Mouse (Mus musculus) heart, embryonic 10.5 days (tissue): Measurements from ENCODE around the gene Tnnc1. TPM values are rescaled to one million over a fixed set of nuclear protein-coding genes. Genes with fewer than 3 reads are reported as not detected.

Experiments
- DNase-seq: peaks from one replicate; pipeline ENCODE4 v3.0.0-alpha.2; 2017; ENCODE audit warnings: low spot score
- H3K27ac ChIP-seq: fragments of 300-500 bp; sonication (generic); 2 replicates; pipeline ENCODE4 v1.5.1; 2016; ENCODE audit warnings: mild to moderate bottlenecking
- H3K27me3 ChIP-seq: fragments of 300-500 bp; sonication (generic); 2 replicates; pipeline ENCODE4 v1.6.1; 2016; ENCODE audit warnings: mild to moderate bottlenecking; ENCODE audit not compliant: poor library complexity, insufficient read depth, severe bottlenecking
- H3K36me3 ChIP-seq: fragments of 300-500 bp; sonication (generic); 2 replicates; pipeline ENCODE4 v1.6.1; 2016; ENCODE audit warnings: mild to moderate bottlenecking, moderate library complexity
- H3K4me1 ChIP-seq: fragments of 300-500 bp; sonication (generic); 2 replicates; pipeline ENCODE4 v1.6.1; 2016; ENCODE audit warnings: mild to moderate bottlenecking
- H3K4me3 ChIP-seq: fragments of 300-500 bp; sonication (generic); 2 replicates; pipeline ENCODE4 v1.5.1; 2016; ENCODE audit warnings: mild to moderate bottlenecking, moderate library complexity
- H3K9me3 ChIP-seq: fragments of 300-500 bp; sonication (generic); 2 replicates; pipeline ENCODE4 v1.6.1; 2016; ENCODE audit warnings: mild to moderate bottlenecking, moderate library complexity
- WGBS: fragments of 180-500 bp; shearing (Covaris S2); methylation state at CpG from one replicate; pipeline ENCODE4 v1.1.7; 2016; 5-methylcytosine and 5-hydroxymethylcytosine counted together
- polyA plus RNA-seq: library from polyadenylated mRNA; unstranded; fragments of >200 nt; fragmentation: Nextera tagmentation; extraction: Ambion mirVana; gene quantifications from 2 replicates; pipeline ENCODE4 v1.2.1, GENCODE M21; 2016

Tnnc1 gene
- polyA plus RNA-seq, 1 experiment from 2014 or later, result 1,899 TPM

DNA sequence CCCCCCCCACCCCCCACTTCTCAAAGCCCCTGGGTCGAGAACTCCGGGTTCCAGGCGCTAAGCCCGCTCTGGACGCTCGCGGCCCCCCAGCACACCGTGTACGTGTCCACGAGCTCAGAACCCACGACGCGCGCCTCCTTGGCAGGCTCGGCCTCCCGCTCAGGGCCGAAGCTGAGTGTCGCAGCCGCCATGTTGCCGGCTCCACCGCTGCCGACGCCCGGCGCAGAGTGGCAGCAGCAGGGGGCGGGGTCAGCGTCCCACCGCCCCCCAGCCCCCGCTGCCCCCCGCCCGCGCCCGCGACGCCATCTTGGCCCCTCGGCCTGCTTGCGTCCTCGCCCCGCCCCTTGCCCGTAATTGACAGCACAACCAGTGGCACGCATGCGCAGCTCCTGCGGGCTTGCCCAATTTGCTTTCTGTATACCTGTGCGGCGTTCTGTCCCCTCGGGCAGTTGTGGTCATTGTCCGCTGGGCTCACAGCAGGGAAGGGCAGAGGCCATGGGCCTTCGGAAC, 1.6 kb upstream of the Tnnc1 start:
- under 1% methylated on average over 48 of the region's 48 CpGs for WGBS
- Histone ChIP-seq H3K4me3 (peak overlapping the region; percentile 73), H3K27ac (peak overlapping the region; percentile 99), H3K27me3 (no peaks in the 10 kb centered on the region), H3K9me3 (no peaks in the 10 kb centered on the region), H3K4me1 (peaks cover 53% of the 10 kb centered on the region), H3K36me3 (peaks cover 54% of the 10 kb centered on the region)
- DNase-seq, result peak; percentile 98

DNA sequence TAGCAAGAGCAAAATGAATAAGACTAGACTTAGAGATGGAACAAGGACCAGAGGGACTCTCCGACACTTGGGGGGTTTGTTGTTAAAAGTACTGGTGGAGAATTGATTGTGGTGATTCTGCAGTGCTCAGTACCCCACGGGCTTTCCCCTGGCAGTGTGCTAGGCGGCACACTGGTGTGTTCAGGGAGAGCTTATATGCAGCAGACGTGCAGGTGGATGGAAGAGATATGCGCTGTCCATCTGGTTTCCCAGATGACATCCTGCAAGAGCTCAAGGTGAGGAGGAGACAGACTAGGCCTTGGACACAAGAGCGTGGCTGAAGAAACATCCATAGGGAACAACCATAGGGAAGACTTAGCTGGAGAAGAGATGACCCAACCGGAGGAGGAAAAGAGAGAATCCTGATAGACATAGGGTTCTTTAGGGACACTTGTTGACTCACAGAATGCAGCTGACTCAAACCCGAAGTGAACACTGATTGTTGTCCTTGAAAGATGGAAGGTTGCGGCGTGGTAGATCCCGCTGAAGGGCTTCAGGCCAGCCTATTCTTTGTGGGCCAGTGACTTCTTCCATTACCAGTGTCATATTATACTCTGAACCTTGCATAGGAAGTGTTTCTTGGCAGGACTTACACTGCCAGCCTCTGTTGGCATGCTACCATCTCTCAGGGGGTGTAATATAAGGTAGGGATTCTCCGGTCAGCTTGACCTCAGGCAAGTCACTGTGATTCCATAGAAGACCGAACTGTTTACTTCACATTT, 862 bp upstream of the Tnnc1 start:
- H3K9me3 ChIP-seq, result no peaks in the 10 kb centered on the region
- peaks cover 60% of the 10 kb centered on the region for H3K4me1 ChIP-seq
- H3K27ac ChIP-seq, result peak overlapping the region; percentile 99
- 76% methylated on average over 13 of the region's 13 CpGs for WGBS
- DNase-seq, result no peak
- H3K36me3 ChIP-seq, result peaks cover 54% of the 10 kb centered on the region
- peak overlapping the region; percentile 73 for H3K4me3 ChIP-seq
- H3K27me3 ChIP-seq, result no peaks in the 10 kb centered on the region

DNA sequence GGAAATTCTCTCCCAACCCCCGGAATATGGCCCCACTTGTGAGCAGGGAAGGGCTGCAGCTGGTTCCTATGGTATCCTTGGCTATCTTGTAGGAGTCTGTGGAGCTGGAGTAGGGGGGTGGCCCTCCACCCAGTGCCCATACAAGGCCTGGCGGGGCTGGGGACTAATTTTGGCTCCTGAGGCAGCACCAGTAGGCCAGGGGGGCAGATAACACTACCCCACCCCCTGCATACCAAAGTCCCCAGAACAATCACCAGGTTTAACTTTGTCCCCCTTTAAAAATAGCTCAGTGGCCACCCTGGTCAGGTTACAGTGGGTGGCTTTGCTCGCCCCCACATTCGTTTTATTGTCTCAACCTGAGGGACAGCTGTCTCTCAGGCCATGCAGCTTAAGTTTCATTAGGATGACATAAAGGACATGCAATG, 1.0 kb downstream of the Tnnc1 start:
- Histone ChIP-seq H3K4me3 (peak overlapping the region; percentile 66), H3K27me3 (no peaks in the 10 kb centered on the region), H3K4me1 (peaks cover 78% of the 10 kb centered on the region), H3K36me3 (peaks cover 41% of the 10 kb centered on the region), H3K9me3 (no peaks in the 10 kb centered on the region), H3K27ac (peak overlapping the region; percentile 99)
- peak; percentile 93 for DNase-seq
- WGBS, result 48% methylated on average over 4 of the region's 4 CpGs

DNA sequence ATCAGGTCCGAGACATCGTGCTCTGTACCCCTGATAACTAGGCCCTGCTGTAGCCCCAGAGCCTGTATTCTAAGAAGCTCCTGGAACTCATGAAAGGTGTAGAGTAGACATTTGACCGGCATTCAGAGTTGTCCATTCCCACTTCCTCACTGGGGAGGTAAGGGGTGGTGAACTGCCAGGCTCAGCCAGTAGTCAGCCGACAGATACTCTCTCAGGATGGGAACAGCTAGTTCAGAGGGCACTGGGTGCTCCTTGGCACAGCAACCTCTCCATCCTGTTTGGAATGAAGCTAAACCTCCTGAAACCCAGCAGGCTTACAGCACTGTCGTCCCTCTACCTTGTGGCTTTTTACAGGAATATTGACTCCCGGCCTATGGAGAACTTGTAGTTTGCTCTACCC, 3.7 kb downstream of the Tnnc1 start:
- peak overlapping the region; percentile 36 for H3K4me3 ChIP-seq
- H3K9me3 ChIP-seq, result no peaks in the 10 kb centered on the region
- WGBS, result 82% methylated on average over 6 of the region's 6 CpGs
- no peaks in the 10 kb centered on the region for H3K27me3 ChIP-seq
- peak overlapping the region; percentile 62 for H3K27ac ChIP-seq
- DNase-seq, result no peak
- H3K4me1 ChIP-seq, result peaks cover 87% of the 10 kb centered on the region
- peaks cover 32% of the 10 kb centered on the region for H3K36me3 ChIP-seq

DNA sequence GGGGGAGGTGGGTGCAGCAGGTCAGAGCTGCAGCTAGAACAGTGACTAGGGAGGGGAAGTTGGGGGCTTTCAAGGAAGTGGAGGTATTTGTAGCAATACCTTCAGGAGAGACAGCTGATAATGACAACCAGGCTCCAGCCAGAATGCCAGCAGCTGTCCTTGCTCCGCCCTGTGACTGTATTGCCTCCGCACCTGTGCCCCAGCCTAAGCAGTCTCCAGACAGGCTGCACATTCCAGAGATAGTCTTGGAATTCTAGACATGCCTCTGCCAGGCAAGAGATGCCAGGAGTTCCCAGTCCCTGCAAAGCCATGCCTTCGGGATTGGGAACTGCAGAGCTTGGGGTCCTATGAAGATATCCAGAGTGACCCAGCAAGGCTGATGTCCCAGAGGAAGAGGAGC, 4.4 kb downstream of the Tnnc1 start:
- Histone ChIP-seq H3K27ac (peak overlapping the region; percentile 62), H3K4me1 (peaks cover 85% of the 10 kb centered on the region), H3K9me3 (no peaks in the 10 kb centered on the region), H3K4me3 (no peak overlapping the region), H3K36me3 (peaks cover 32% of the 10 kb centered on the region), H3K27me3 (no peaks in the 10 kb centered on the region)
- no peak for DNase-seq
- WGBS, result 37% methylated on average over 3 of the region's 3 CpGs

DNA sequence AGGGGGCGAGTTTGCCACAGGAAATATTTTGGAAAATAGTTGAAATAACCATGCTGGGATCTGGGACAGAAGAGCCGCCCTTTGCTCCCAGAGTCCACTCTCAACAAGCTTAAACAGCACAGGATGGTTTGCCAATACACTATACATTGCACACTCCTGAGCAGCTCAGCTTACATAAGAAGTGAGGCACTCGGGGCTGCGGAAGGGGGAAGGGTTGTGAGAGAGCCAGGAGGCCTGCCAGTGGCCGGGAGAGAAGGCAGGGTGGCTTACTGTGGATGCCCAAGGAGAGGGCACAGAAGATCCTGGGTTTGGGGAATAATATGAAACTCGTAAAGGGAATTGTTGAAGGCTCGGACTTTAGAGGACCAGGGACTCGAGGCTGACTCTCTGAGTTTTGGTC, 5.8 kb downstream of the Tnnc1 start:
- no peaks in the 10 kb centered on the region for H3K27me3 ChIP-seq
- no peak for DNase-seq
- no peaks in the 10 kb centered on the region for H3K9me3 ChIP-seq
- H3K27ac ChIP-seq, result peak overlapping the region; percentile 31; the same call in 1 of the 2 replicates
- 54% methylated on average over 8 of the region's 8 CpGs for WGBS
- no peak overlapping the region for H3K4me3 ChIP-seq
- peaks cover 32% of the 10 kb centered on the region for H3K36me3 ChIP-seq
- peaks cover 90% of the 10 kb centered on the region for H3K4me1 ChIP-seq

DNA sequence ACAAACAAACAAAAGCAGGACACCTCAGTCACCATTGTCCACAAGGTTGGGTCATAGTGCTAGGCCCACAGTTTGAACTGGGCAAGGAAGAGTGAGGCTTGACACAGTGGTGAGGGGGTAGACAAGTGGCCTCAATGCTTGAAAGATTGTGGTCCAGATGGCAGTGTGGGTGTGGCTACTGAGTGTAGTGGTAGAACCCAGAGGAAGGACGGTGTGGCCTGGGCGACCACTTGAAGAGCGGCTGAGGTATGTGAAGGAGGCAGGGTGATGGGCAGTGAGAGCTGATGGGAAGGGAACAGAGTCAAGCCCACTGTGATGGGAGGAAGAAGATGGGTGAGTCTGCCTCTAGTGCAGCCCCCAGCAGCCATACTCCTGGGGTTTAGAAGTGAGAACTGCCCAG, 6.6 kb downstream of the Tnnc1 start:
- DNase-seq, result no peak
- Histone ChIP-seq H3K4me1 (peaks cover 83% of the 10 kb centered on the region), H3K36me3 (peaks cover 30% of the 10 kb centered on the region), H3K27ac (no peak overlapping the region), H3K27me3 (no peaks in the 10 kb centered on the region), H3K9me3 (no peaks in the 10 kb centered on the region), H3K4me3 (no peak overlapping the region)
- 51% methylated on average over 3 of the region's 3 CpGs for WGBS

DNA sequence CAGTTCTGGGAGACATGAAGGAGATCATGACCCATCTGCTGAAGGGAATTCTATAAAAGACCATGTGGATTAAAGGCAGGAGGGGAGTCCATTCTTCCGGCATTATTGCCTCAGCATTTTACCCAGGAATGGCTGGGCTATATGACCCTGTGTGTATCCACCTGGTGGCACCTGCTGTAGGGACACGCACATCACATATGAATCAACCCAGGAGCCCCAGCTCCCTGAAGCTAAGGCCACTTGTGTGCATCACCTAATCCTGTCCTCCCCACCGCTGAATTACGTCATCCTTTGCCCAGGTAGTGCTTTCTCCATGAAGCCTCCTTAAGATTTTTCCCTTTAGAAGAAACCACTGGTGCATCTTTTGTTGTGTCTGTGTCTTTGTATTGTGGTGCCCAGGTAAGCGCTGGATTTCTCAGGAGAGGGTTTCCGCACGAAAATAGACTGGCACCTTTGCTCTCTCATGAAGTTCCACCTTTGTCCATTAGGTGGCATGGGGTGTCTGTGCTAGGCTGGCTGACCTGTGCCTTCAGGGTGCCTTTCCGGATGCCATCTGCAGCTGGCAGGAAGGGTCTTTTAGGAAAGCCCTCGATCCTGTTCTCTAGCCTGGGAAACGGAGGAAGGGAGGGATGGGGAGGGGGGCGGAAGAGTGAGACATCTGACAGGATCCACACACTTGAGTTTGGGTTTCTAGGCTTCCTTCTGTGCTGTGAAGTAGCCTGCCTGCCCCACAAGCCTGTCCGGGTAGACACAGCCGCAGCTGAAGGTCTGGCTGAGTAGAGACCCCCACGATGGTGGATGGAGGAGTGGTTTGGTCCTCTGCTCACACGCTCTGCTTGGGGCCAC, 7.3 kb downstream of the Tnnc1 start:
- 29% methylated on average over 15 of the region's 15 CpGs for WGBS
- H3K27me3 ChIP-seq, result no peaks in the 10 kb centered on the region
- DNase-seq, result no peak
- H3K4me1 ChIP-seq, result peaks cover 76% of the 10 kb centered on the region
- H3K27ac ChIP-seq, result peak overlapping the region; percentile 74; the same call in 1 of the 2 replicates
- H3K9me3 ChIP-seq, result no peaks in the 10 kb centered on the region
- H3K4me3 ChIP-seq, result 0 out of 2 replicates have a peak overlapping the region, but pooled peaks have one; percentile 13
- peaks cover 23% of the 10 kb centered on the region for H3K36me3 ChIP-seq

DNA sequence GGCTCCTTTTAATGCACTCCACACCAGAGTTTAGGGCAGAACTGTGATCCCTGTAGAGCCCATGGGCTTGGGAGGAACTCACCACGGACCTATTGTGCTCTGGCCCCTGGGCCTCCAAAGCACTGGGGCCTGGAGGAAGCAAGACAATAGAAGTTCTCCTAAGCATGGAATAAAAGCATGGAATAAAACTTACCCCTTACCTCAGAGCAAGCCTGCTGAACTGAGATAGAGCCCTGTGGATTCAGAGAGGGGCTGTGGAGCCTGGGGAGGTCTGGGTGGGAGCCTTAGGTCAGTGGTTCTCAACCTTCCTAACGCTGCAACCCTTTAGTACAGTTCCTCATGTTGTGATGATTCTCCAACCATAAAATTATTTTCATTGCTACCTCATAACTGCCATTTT, 8.7 kb downstream of the Tnnc1 start, which contains the start of gene Nisch:
Nisch (minus strand) TSS at position 101 of the 400 bp plus-strand sequence.
- peak within 1 kb of the TSS; percentile 41 for H3K4me3 ChIP-seq
- H3K4me1 ChIP-seq, result peaks cover 71% of the 10 kb centered on the region
- H3K9me3 ChIP-seq, result no peaks in the 10 kb centered on the region
- H3K27ac ChIP-seq, result peak within 1 kb of the TSS; percentile 82
- no peak for DNase-seq
- peaks cover 10% of the 10 kb centered on the region for H3K36me3 ChIP-seq
- WGBS, result 75% methylated on average over 2 of the region's 2 CpGs
- 0 out of 2 replicates have a peak, but pooled peaks cover 10% of the 10 kb centered on the region for H3K27me3 ChIP-seq

DNA sequence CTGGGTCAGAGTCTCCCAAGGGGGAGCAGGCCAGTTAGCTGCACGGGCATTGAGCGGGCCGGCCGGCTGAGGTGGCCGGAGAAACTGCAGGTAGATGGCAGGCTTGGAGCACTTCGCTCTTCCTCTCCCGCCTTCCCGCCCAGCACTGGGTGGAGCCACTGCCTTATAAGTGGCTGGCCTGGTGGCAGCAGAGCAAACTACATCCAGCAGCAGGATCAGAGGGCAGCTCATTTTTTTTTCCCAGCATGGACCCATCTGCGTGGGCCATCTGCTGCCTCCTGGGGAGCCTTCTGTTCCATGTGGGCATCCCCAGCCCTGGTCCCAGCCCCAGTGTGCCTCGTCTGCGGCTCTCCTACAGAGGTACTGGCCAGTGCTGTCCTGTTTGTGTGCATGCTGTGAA, 9.6 kb downstream of the Tnnc1 start, which contains the start of gene Sema3g:
Sema3g (plus strand) TSS at position 195 of the 400 bp plus-strand sequence.
- H3K4me3 ChIP-seq, result peak within 1 kb of the TSS; percentile 41
- H3K4me1 ChIP-seq, result peaks cover 64% of the 10 kb centered on the region
- peaks cover 2% of the 10 kb centered on the region for H3K36me3 ChIP-seq
- H3K27me3 ChIP-seq, result 0 out of 2 replicates have a peak, but pooled peaks cover 10% of the 10 kb centered on the region
- no peaks in the 10 kb centered on the region for H3K9me3 ChIP-seq
- peak within 1 kb of the TSS; percentile 82 for H3K27ac ChIP-seq
- DNase-seq, result peak; percentile 91
- WGBS, result 9% methylated on average over 11 of the region's 11 CpGs

DNA sequence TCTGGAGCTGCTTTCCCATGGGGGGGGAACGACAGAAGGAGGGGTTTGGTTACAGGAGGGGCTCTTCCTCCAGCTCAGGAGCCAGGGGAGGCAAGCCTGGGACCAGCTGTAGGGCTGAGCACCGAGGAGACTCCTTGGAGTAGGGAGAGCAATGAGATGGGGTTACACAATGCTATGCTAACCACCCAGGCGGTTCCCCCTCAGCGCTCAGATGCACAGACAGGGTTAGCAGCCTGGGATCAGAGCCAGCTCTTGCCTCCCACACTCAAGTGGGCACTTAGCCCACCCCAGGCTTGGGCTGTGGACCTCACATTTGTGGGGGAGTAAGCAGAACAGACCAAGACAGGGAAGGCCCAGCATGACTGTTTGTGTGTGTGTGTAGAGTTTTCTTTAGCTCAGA, 18.9 kb downstream of the Tnnc1 start:
- H3K9me3 ChIP-seq, result no peaks in the 10 kb centered on the region
- DNase-seq, result no peak
- H3K4me1 ChIP-seq, result peaks cover 65% of the 10 kb centered on the region
- peak overlapping the region; percentile 44; the same call in 1 of the 2 replicates for H3K27ac ChIP-seq
- no peaks in the 10 kb centered on the region for H3K27me3 ChIP-seq
- WGBS, result 72% methylated on average over 4 of the region's 4 CpGs
- peaks cover 3% of the 10 kb centered on the region; the same call in 1 of the 2 replicates for H3K36me3 ChIP-seq
- no peak overlapping the region for H3K4me3 ChIP-seq

DNA sequence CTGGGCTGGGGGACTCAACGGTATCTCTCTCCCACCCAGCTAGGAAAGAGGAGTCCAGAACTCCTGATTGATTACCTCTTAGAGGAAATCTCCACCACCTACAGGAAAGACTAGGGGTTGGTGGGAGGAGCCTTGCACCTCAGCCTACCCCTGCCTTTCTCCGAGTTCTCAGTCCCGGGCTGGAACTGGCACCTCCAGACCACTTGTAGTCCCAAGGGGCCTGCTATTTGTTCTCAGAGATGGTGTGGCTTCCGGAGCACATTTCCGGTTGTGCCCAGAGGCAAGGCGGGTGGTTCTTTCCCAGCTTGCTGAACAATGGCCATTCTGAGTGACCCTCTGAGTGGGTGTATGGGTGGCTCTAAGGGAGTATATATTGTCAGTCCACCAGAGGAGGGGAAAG, 20.1 kb downstream of the Tnnc1 start:
- 43% methylated on average over 6 of the region's 6 CpGs for WGBS
- H3K27me3 ChIP-seq, result no peaks in the 10 kb centered on the region
- H3K9me3 ChIP-seq, result no peaks in the 10 kb centered on the region
- peaks cover 70% of the 10 kb centered on the region for H3K4me1 ChIP-seq
- no peak overlapping the region for H3K4me3 ChIP-seq
- peaks cover 3% of the 10 kb centered on the region; the same call in 1 of the 2 replicates for H3K36me3 ChIP-seq
- H3K27ac ChIP-seq, result peak overlapping the region; percentile 37; the same call in 1 of the 2 replicates
- DNase-seq, result peak; percentile 69
